Mouse (Mus musculus) stomach, postnatal 0 days (tissue): ENCODE measurements around the gene A730061H03Rik. TPM values are rescaled to one million over a fixed set of nuclear protein-coding genes. Genes with fewer than 3 reads are reported as not detected.

Source experiments
- ATAC-seq: fragments of 200-750 bp; cut with Nextera tagmentation; 2 replicates; pipeline ENCODE4 v1.8.0; 2017; ENCODE audit not compliant: low FRiP score, low TSS enrichment
- DNase-seq: peaks from one replicate; pipeline ENCODE4 v3.0.0-alpha.2; 2016; ENCODE audit warnings: low spot score
- H3K27ac ChIP-seq: fragments of 300-500 bp; sonication (generic); replicated peaks from 2 replicates; pipeline ENCODE4 v1.5.1; 2014; ENCODE audit warnings: mild to moderate bottlenecking, control low read depth
- H3K27me3 ChIP-seq: fragments of 300-500 bp; sonication (generic); 2 replicates; pipeline ENCODE4 v1.6.1; 2014; ENCODE audit warnings: low read length; ENCODE audit not compliant: control insufficient read depth, insufficient read depth
- H3K36me3 ChIP-seq: fragments of 300-500 bp; sonication (generic); 2 replicates; pipeline ENCODE4 v1.6.1; 2014; ENCODE audit warnings: low read length, mixed read lengths; ENCODE audit not compliant: control insufficient read depth, insufficient read depth
- H3K4me1 ChIP-seq: fragments of 300-500 bp; sonication (generic); replicated peaks from 2 replicates; pipeline ENCODE4 v1.6.1; 2014; ENCODE audit warnings: antibody characterized with exemption; ENCODE audit not compliant: control insufficient read depth, insufficient read depth
- H3K4me2 ChIP-seq: fragments of 300-500 bp; sonication (generic); replicated peaks from 2 replicates; pipeline ENCODE4 v1.6.1; 2014; ENCODE audit warnings: low read depth, mild to moderate bottlenecking, control low read depth, moderate library complexity
- H3K4me3 ChIP-seq: fragments of 300-500 bp; sonication (generic); 2 replicates; pipeline ENCODE4 v1.5.1; 2014; ENCODE audit warnings: low read depth, low read length, control low read depth
- H3K9ac ChIP-seq: fragments of 300-500 bp; sonication (generic); 2 replicates; pipeline ENCODE4 v1.6.1; 2014; ENCODE audit warnings: mild to moderate bottlenecking, low read length, control low read depth, mixed read lengths
- H3K9me3 ChIP-seq: fragments of 300-500 bp; sonication (generic); 2 replicates; pipeline ENCODE4 v1.6.1; 2016; ENCODE audit warnings: low read length; ENCODE audit not compliant: control insufficient read depth
- CTCF ChIP-seq: IDR thresholded peaks from 2 replicates; pipeline ENCODE4 v1.5.1; 2016; ENCODE audit warnings: antibody characterized with exemption, low read depth, mild to moderate bottlenecking, moderate library complexity
- EP300 ChIP-seq: optimal IDR thresholded peaks from 2 replicates; pipeline ENCODE3; 2016; ENCODE audit warnings: antibody characterized with exemption
- WGBS: fragments of 180-500 bp; shearing (Covaris S2); extraction: QIAGEN DNeasy Blood & Tissue Kit; methylation state at CpG from one replicate; pipeline ENCODE4 v1.1.7; 2014; 5-methylcytosine and 5-hydroxymethylcytosine counted together
- polyA plus RNA-seq: library from polyadenylated mRNA; unstranded; fragments of >200 nt; fragmentation: Nextera tagmentation; extraction: Ambion mirVana; gene quantifications from 2 replicates; pipeline ENCODE4 v1.2.1, GENCODE M21; 2015

Gene A730061H03Rik
- polyA plus RNA-seq, 1 experiment from 2014 or later, result 0.93 TPM

GRCm38 (mm10) chr14:55520451-55521361 lies 39.5 kb downstream of the A730061H03Rik start:
- WGBS, result under 1% methylated on average over 61 of the region's 61 CpGs
- Histone ChIP-seq H3K9me3 (no peaks in the 10 kb centered on the region), H3K4me2 (peak overlapping the region; percentile 62), H3K9ac (peak overlapping the region; percentile 52), H3K27ac (no peak overlapping the region), H3K4me3 (peak overlapping the region; percentile 36), H3K36me3 (no peaks in the 10 kb centered on the region), H3K4me1 (no peaks in the 10 kb centered on the region), H3K27me3 (no peaks in the 10 kb centered on the region)
- 0 out of 2 replicates have a peak, but pooled peaks have one; percentile 33 for ATAC-seq
- DNase-seq, result peak; percentile 38
- TF ChIP-seq EP300 (no peak), CTCF (peak; percentile 39)

- no peak for TF ChIP-seq CTCF
- no peak for TF ChIP-seq EP300
- no peaks in the 10 kb centered on the region for H3K36me3 ChIP-seq
Measured at GRCm38 (mm10) chr14:55519604-55520003, 40.6 kb downstream of the A730061H03Rik start.

GRCm38 (mm10) chr14:55518897-55519296 lies 41.3 kb downstream of the A730061H03Rik start:
- TF ChIP-seq EP300 (no peak), CTCF (no peak)
- DNase-seq (no peak), ATAC-seq (no peak)
- Histone ChIP-seq H3K4me2 (no peak overlapping the region), H3K9ac (no peak overlapping the region), H3K9me3 (no peaks in the 10 kb centered on the region), H3K27ac (no peak overlapping the region), H3K27me3 (no peaks in the 10 kb centered on the region), H3K4me1 (no peaks in the 10 kb centered on the region), H3K4me3 (no peak overlapping the region), H3K36me3 (no peaks in the 10 kb centered on the region)
- WGBS, result 71% methylated on average over 2 of the region's 2 CpGs

More at GRCm38 (mm10) chr14:55519604-55520003, 40.6 kb downstream of the A730061H03Rik start:
- no peak overlapping the region for H3K4me3 ChIP-seq
- H3K9me3 ChIP-seq, result no peaks in the 10 kb centered on the region
- no peak for ATAC-seq
- no peak overlapping the region for H3K9ac ChIP-seq
- no peak for DNase-seq
- no peak overlapping the region for H3K27ac ChIP-seq
- H3K4me1 ChIP-seq, result no peaks in the 10 kb centered on the region
- no peaks in the 10 kb centered on the region for H3K27me3 ChIP-seq
- no peak overlapping the region for H3K4me2 ChIP-seq
- 72% methylated on average over 4 of the region's 4 CpGs for WGBS

GRCm38 (mm10) chr14:55515846-55516245 lies 44.4 kb downstream of the A730061H03Rik start:
- Histone ChIP-seq H3K27ac (no peak overlapping the region), H3K4me3 (no peak overlapping the region), H3K9ac (no peak overlapping the region), H3K27me3 (no peaks in the 10 kb centered on the region), H3K4me2 (no peak overlapping the region), H3K9me3 (no peaks in the 10 kb centered on the region), H3K36me3 (no peaks in the 10 kb centered on the region), H3K4me1 (no peaks in the 10 kb centered on the region)
- TF ChIP-seq EP300 (no peak), CTCF (no peak)
- ATAC-seq (no peak), DNase-seq (no peak)
- WGBS, result 83% methylated on average over 4 of the region's 4 CpGs

GRCm38 (mm10) chr14:55513927-55514326 lies 46.3 kb downstream of the A730061H03Rik start:
- ATAC-seq (no peak), DNase-seq (no peak)
- H3K9me3 ChIP-seq, result no peaks in the 10 kb centered on the region
- WGBS, result 51% methylated on average over 10 of the region's 10 CpGs
- no peak overlapping the region for H3K4me3 ChIP-seq
- H3K36me3 ChIP-seq, result no peaks in the 10 kb centered on the region
- H3K9ac ChIP-seq, result no peak overlapping the region
- H3K4me2 ChIP-seq, result no peak overlapping the region
- TF ChIP-seq EP300, result no peak
- TF ChIP-seq CTCF, result no peak
- H3K4me1 ChIP-seq, result no peaks in the 10 kb centered on the region
- no peaks in the 10 kb centered on the region for H3K27me3 ChIP-seq
- no peak overlapping the region for H3K27ac ChIP-seq

- H3K9me3 ChIP-seq, result no peaks in the 10 kb centered on the region
- H3K36me3 ChIP-seq, result no peaks in the 10 kb centered on the region
- H3K27ac ChIP-seq, result no peak overlapping the region
- no peak overlapping the region for H3K4me2 ChIP-seq
- H3K9ac ChIP-seq, result no peak overlapping the region
- H3K27me3 ChIP-seq, result no peaks in the 10 kb centered on the region
- no peak for DNase-seq
- TF ChIP-seq CTCF (no peak), EP300 (no peak)
- no peaks in the 10 kb centered on the region for H3K4me1 ChIP-seq
- no peak overlapping the region for H3K4me3 ChIP-seq
- 47% methylated on average over 7 of the region's 7 CpGs for WGBS
- ATAC-seq, result peak; percentile 30; the same call in 1 of the 2 replicates
Measured at GRCm38 (mm10) chr14:55511037-55511436, 49.2 kb downstream of the A730061H03Rik start.
